Mouse (Mus musculus) limb, embryonic 14.5 days (tissue): ENCODE results near the gene Nacc2. TPM values are rescaled to one million over a fixed set of nuclear protein-coding genes. Genes with fewer than 3 reads are reported as not detected.

Experiments
- ATAC-seq: fragments of 200-750 bp; cut with Nextera tagmentation; 2 replicates; pipeline ENCODE4 v1.8.0; 2017; ENCODE audit warnings: low read depth, moderate number of reproducible peaks, moderate TSS enrichment; ENCODE audit not compliant: low FRiP score
- DNase-seq: peaks from one replicate; pipeline ENCODE4 v3.0.0-alpha.2; 2015; ENCODE audit warnings: low spot score
- H3K27ac ChIP-seq: fragments of 300-500 bp; sonication (generic); replicated peaks from 2 replicates; pipeline ENCODE4 v1.5.1; 2014; ENCODE audit warnings: low read depth, mild to moderate bottlenecking, low read length, moderate library complexity, mixed read lengths
- H3K27me3 ChIP-seq: fragments of 300-500 bp; sonication (generic); 2 replicates; pipeline ENCODE4 v1.6.1; 2014; ENCODE audit warnings: low read length, mixed read lengths; ENCODE audit not compliant: control insufficient read depth, insufficient read depth
- H3K36me3 ChIP-seq: fragments of 300-500 bp; sonication (generic); 2 replicates; pipeline ENCODE4 v1.6.1; 2014; ENCODE audit warnings: mild to moderate bottlenecking, low read length, moderate library complexity, mixed read lengths; ENCODE audit not compliant: control insufficient read depth, insufficient read depth
- H3K4me1 ChIP-seq: fragments of 300-500 bp; sonication (generic); 2 replicates; pipeline ENCODE4 v1.6.1; 2014; ENCODE audit warnings: antibody characterized with exemption, low read length, mixed read lengths; ENCODE audit not compliant: control insufficient read depth, insufficient read depth
- H3K4me2 ChIP-seq: fragments of 300-500 bp; sonication (generic); replicated peaks from 2 replicates; pipeline ENCODE4 v1.6.1; 2014; ENCODE audit warnings: low read depth, mild to moderate bottlenecking, low read length, moderate library complexity; ENCODE audit not compliant: severe bottlenecking
- H3K4me3 ChIP-seq: fragments of 300-500 bp; sonication (generic); replicated peaks from 2 replicates; pipeline ENCODE4 v1.5.1; 2014; ENCODE audit warnings: low read length
- H3K9ac ChIP-seq: fragments of 300-500 bp; sonication (generic); 2 replicates; pipeline ENCODE4 v1.6.1; 2014; ENCODE audit warnings: mild to moderate bottlenecking, low read depth, low read length, moderate library complexity; ENCODE audit not compliant: severe bottlenecking
- H3K9me3 ChIP-seq: fragments of 300-500 bp; sonication (generic); 2 replicates; pipeline ENCODE4 v1.6.1; 2016; ENCODE audit warnings: low read length; ENCODE audit not compliant: control insufficient read depth
- POLR2A ChIP-seq: fragments of 200-500 bp; IDR thresholded peaks from 2 replicates; pipeline ENCODE4 v1.8.0; 2012; ENCODE audit warnings: inconsistent platforms, mild to moderate bottlenecking, moderate library complexity, borderline replicate concordance; ENCODE audit not compliant: insufficient read depth, insufficient read length; ENCODE audit errors: extremely low read depth
- WGBS: fragments of 180-500 bp; shearing (Covaris S2); extraction: QIAGEN DNeasy Blood & Tissue Kit; methylation state at CpG from one replicate; pipeline ENCODE4 v1.1.7; 2014; 5-methylcytosine and 5-hydroxymethylcytosine counted together
- polyA plus RNA-seq, 2 experiments: library from polyadenylated mRNA; depleted of rRNA in 1 of 2; stranded (reverse) in 1 of 2; unstranded in 1 of 2; fragments of >200 nt; fragmentation: Nextera tagmentation in 1 of 2; extraction: Ambion mirVana in 1 of 2; gene quantifications; 2 replicates each; pipeline versions ENCODE4 v1.2.1 to v1.2.3; 2012 to 2014

Nacc2 gene
- polyA plus RNA-seq, 2 experiments, result 5.0 to 6.4 TPM

DNA sequence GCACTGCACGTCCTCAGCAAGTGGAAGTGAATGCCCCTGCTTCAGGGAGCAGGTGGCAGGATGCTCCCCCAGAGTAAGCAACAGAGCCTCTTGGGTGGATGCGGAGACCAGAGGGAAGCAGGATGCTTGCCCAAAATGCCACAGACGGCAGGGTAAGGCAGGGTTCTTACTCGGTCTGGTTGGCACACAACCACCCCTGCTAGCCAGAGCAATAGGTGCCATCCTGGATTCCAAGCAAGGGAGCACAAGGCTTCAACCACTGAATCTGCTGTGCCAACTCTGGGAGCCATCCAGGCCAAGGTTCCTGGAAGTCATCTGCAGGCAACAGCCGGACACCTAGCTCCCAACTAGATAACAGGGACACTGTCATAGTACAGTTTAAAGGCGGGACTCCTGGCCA is 14.8 kb downstream of the Nacc2 start:
- no peaks in the 10 kb centered on the region for H3K4me1 ChIP-seq
- no peaks in the 10 kb centered on the region for H3K9me3 ChIP-seq
- no peaks in the 10 kb centered on the region for H3K36me3 ChIP-seq
- H3K9ac ChIP-seq, result no peak overlapping the region
- no peak for TF ChIP-seq POLR2A
- H3K4me3 ChIP-seq, result no peak overlapping the region
- H3K27ac ChIP-seq, result no peak overlapping the region
- WGBS, result 81% methylated on average over 6 of the region's 6 CpGs
- DNase-seq (no peak), ATAC-seq (no peak)
- H3K4me2 ChIP-seq, result no peak overlapping the region
- H3K27me3 ChIP-seq, result no peaks in the 10 kb centered on the region

DNA sequence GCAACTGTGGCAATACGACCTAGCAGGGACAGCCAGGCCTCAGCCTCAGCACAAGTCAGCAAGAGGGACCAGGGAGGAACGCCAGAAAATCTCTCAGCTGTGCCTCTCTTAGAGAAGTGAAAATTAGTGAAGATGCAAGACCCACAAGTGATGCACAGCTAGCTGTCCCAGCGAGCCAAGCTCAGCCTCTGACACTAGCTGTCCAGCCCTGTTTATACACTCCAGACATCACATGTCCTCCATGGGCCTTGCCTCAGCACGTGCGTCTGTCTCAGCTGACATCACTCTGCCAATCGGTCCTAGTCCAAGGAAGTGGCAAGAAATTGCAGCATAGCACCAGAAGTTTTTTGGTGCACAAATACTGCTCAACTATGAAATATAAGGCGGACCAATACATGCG is 16.0 kb downstream of the Nacc2 start:
- Histone ChIP-seq H3K27ac (no peak overlapping the region), H3K27me3 (no peaks in the 10 kb centered on the region), H3K4me2 (no peak overlapping the region), H3K9me3 (no peaks in the 10 kb centered on the region), H3K9ac (no peak overlapping the region), H3K4me3 (no peak overlapping the region), H3K36me3 (no peaks in the 10 kb centered on the region), H3K4me1 (no peaks in the 10 kb centered on the region)
- TF ChIP-seq POLR2A, result no peak
- WGBS, result 80% methylated on average over 8 of the region's 8 CpGs
- ATAC-seq (no peak), DNase-seq (no peak)

DNA sequence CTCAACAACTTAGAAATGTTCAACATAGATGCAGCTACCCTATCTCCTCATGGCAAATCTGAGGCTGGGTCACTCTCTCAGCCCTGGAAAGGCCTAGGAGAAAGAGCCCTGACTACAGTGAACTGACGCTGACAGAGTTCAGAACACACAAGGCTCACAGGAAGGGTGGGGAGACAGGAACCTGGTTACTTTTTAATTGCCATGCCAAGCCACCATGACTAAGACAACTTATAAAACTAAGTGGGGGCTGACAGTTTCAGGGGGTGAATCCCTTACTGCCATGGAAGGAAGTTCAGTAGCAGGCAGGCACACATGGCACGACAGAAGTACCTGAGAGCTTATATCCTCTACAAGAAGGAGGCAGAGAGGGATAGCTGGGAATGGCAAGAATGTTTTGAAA is 16.8 kb downstream of the Nacc2 start:
- Histone ChIP-seq H3K4me2 (no peak overlapping the region), H3K4me3 (no peak overlapping the region), H3K4me1 (no peaks in the 10 kb centered on the region), H3K9me3 (no peaks in the 10 kb centered on the region), H3K27ac (no peak overlapping the region), H3K27me3 (no peaks in the 10 kb centered on the region), H3K9ac (no peak overlapping the region), H3K36me3 (no peaks in the 10 kb centered on the region)
- DNase-seq (no peak), ATAC-seq (no peak)
- WGBS, result 77% methylated on average over 2 of the region's 2 CpGs
- no peak for TF ChIP-seq POLR2A

DNA sequence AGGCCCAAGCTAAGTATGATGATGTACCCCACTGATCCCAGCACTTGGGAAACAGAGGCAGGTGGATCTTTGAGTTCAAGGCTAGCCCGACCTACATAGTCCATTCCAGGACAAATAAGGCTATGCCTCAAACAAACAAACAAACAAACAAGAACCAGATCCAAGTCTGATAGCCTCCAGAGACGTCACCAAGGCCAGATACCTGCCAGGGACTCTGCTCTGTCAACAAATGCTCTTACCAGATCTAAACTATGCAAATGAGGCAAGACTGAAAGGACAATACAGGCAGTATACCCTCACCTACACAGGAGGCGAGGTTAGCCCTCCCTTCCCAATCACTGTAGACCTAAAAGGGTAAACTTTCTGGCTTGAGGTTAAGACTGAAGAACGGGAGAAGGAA is 22.7 kb downstream of the Nacc2 start:
- Histone ChIP-seq H3K27me3 (no peaks in the 10 kb centered on the region), H3K9ac (no peak overlapping the region), H3K9me3 (no peaks in the 10 kb centered on the region), H3K4me3 (no peak overlapping the region), H3K4me1 (peaks cover 2% of the 10 kb centered on the region), H3K36me3 (no peaks in the 10 kb centered on the region), H3K27ac (no peak overlapping the region), H3K4me2 (no peak overlapping the region)
- no peak for ATAC-seq
- 64% methylated on average over 4 of the region's 4 CpGs for WGBS
- DNase-seq, result no peak
- TF ChIP-seq POLR2A, result no peak

DNA sequence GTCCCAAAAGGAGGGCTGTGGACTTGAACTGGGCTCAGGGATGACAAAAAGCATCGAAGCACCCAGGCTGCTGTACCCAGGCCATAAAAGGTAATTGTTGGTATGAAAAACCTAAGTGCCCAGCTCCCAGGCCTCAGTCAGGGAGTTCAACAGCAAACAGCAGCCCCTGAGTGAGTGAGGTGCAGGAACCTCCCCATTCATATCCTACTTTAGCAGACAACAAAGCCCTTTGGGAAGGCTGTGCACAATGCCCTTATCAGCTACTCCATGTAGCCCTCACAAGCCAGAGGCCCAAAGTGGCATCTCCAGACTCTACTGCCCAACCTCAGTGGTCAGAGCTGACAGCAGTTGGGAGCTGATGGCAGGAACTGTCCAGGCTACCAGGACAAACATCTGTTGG is 23.2 kb downstream of the Nacc2 start:
- ATAC-seq (no peak), DNase-seq (no peak)
- Histone ChIP-seq H3K9ac (no peak overlapping the region), H3K27ac (no peak overlapping the region), H3K4me3 (no peak overlapping the region), H3K36me3 (no peaks in the 10 kb centered on the region), H3K4me2 (no peak overlapping the region), H3K27me3 (no peaks in the 10 kb centered on the region), H3K9me3 (no peaks in the 10 kb centered on the region), H3K4me1 (peaks cover 2% of the 10 kb centered on the region)
- no peak for TF ChIP-seq POLR2A
- WGBS, result 57% methylated on average over 1 of the region's 1 CpGs

DNA sequence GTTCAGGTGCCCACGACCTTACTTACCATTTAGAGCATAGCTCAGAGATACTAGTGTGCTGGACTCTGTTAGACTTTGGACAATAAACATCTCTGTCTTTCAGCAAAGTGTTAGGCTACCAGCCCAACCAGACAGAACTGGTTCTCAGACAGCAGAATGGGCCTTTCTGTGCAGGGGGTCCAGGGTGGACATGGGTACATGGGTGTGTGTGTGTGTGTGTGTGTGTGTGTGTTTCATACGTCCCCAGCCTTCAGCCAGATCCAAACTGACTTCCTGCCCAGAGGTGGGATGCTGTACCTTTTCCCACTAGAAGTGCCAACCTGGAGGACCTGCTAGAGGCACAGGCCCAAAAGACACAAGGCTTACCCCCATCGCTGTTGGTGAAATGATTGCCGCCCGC is 23.8 kb downstream of the Nacc2 start:
- Histone ChIP-seq H3K4me2 (no peak overlapping the region), H3K4me3 (no peak overlapping the region), H3K36me3 (no peaks in the 10 kb centered on the region), H3K9me3 (no peaks in the 10 kb centered on the region), H3K27me3 (no peaks in the 10 kb centered on the region), H3K4me1 (peaks cover 2% of the 10 kb centered on the region), H3K9ac (no peak overlapping the region), H3K27ac (no peak overlapping the region)
- WGBS, result 70% methylated on average over 5 of the region's 5 CpGs
- TF ChIP-seq POLR2A, result no peak
- ATAC-seq, result no peak
- DNase-seq, result no peak
